Mouse (Mus musculus): ENCODE results near the gene Gm48551. TPM values are rescaled to one million over a fixed set of nuclear protein-coding genes. Genes with fewer than 3 reads are reported as not detected.

Gm48551 gene
- 1 to 10 TPM; 2.0 to 3.4 TPM for total RNA-seq (2021)
- long read RNA-seq, experiment 1, partial matches to known transcripts: 0 of 7 reads
- long read RNA-seq, experiment 1, other reads (novel, unspliced or antisense): 7 of 7 reads
- long read RNA-seq, experiment 2, partial matches to known transcripts: 1 of 19 reads
- long read RNA-seq, experiment 2, other reads (novel, unspliced or antisense): 17 of 19 reads

- intact Hi-C loops (cut with DNase I): no loop called here
- TF ChIP-seq CTCF (IDR thresholded peaks at IDR 0.05): no peak
These were observed at the start of gene Gm48551, which contains the start of gene Dohh for GRCm38 (mm10) chr10:81383802-81384604. TSS of gene Gm48551 (plus strand) at chr10:81384466. TSS of gene Dohh (plus strand) at chr10:81384428.

DNA sequence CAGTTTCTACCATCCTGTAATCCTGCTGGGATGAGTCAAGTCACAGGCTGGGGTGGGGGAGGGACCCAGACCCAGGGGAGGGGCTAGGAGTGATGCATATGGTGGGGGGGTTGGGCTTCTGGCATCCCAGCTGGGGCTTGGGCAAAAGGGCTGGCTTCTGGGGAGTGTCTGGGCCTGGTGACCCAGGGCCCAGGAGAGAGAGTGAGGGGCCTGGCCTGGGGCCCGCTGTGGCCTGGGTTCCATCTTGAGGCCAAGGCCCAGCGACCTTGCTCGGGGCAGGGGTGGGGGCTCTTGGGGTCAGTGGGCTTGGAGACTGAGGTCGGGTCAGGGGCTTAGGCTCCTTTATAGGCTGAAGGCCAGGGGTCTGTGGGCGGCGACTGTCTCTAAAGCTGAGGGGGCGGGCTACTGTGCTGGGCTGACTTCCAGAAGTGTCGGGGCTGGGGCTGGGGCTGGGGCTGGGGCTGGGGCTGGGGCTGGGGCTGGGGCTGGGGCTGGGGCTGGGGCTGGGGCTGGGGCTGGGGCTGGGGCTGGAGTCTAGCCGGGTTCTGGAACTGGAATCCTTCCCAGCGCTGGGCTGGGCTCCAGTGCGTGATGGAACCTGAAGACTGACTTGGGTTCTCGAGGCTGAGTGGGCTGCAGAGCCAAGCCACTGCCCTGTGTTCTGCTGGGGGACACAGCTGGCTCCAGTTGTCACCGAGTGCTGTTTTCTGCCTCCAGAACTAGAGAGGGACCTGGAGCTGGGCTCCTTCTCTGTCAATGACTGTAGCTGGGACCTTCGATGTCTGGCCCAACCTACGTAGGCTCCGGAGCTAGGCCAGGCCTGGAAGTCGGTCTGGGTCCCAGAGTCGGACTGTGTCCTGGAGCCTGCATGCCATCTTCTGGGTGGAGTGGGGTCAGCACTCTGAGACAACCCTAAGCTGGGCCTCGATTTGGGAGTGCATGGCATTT, 48.6 kb upstream of the Gm48551 start:
- no peak for TF ChIP-seq CTCF (IDR thresholded peaks at IDR 0.05)
- H3K4me3 ChIP-seq: no peak overlapping the region
- intact Hi-C loops (cut with DNase I): no loop called here
- H3K27ac ChIP-seq: no peak overlapping the region
- no peak for DNase-seq (ENCODE audit: extremely low spot score in 1 of 2, low spot score in 2 of 2)

More at GRCm38 (mm10) chr10:81383802-81384604, at the start of gene Gm48551, which contains the start of gene Dohh:
- H3K4me3 ChIP-seq: peak within 1 kb of the TSS; percentile 86
- H3K27ac ChIP-seq: peak within 1 kb of the TSS; percentile 81
- peak; percentile 97 to 98 for DNase-seq (ENCODE audit: extremely low spot score in 1 of 2, low spot score in 2 of 2)

DNA sequence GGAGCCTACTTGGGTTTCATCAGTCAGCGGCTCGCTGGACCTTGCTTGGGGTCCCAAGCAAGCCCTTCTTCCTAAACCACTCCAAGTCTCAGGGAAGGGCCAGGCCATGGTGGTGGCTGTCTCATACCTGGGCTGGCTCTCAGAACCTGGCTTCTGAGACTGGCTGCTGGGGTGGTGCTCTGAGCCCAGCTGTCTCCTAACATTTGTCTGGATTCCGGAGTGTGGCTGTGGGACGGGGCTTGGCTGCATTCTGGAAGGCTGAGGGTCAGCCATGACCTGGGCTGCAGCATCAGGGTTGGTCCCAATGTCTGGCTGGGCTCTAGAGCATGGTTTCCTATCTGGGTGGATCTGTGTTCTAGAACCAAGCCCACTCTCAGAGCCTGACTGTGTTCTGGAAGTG, 47.7 kb upstream of the Gm48551 start:
- Histone ChIP-seq H3K27ac (no peak overlapping the region), H3K4me3 (no peak overlapping the region)
- DNase-seq (ENCODE audit: extremely low spot score in 1 of 2, low spot score in 2 of 2): no peak
- no peak for TF ChIP-seq CTCF (IDR thresholded peaks at IDR 0.05)
- intact Hi-C loops (cut with DNase I): no loop called here

DNA sequence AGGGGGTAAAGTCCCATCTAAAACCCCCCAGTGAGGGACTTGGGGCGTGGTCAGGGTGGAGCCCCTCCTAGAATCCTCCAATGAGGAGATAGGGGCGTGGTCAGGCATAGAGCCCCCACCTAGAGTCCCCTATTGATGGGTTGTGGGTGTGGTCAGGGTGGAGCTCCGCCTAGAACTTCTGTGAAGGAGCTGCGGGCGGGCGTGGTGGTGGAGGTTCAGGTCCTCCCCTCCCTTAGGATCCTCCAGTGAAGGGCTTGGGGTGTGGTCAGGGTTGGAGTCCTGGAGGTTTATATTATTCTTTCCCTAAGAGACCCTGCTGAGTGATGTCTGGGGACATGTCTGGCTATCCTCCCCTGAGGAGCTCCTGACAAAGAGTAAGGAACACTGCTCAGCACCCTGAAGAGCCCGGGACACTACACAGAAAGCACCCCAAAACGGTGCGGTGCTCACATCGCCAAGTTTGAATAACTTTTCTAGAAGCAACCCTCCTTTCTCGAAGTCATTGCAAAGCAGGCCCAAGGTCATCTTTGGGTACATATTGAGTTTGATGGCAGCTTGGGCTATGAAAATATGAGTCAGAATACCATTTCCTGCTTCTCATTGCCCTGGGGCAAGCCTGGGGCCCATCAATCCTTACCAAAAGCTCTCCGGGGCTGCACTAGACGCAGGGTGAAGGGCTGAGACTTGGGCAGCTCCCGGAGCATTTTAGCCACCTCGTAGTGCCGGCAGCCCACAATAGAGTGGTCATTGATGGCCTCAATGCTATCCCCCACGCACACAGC, 43.5 kb upstream of the Gm48551 start:
- Histone ChIP-seq H3K4me3 (no peak overlapping the region), H3K27ac (no peak overlapping the region)
- no peak for DNase-seq (ENCODE audit: extremely low spot score in 1 of 2, low spot score in 2 of 2)
- intact Hi-C loops (cut with DNase I): loop anchor here (5.0 kb wide), 1 partner anchor 53 kb away; no protein-coding TSS in a partner anchor
- TF ChIP-seq CTCF (IDR thresholded peaks at IDR 0.05): no peak

DNA sequence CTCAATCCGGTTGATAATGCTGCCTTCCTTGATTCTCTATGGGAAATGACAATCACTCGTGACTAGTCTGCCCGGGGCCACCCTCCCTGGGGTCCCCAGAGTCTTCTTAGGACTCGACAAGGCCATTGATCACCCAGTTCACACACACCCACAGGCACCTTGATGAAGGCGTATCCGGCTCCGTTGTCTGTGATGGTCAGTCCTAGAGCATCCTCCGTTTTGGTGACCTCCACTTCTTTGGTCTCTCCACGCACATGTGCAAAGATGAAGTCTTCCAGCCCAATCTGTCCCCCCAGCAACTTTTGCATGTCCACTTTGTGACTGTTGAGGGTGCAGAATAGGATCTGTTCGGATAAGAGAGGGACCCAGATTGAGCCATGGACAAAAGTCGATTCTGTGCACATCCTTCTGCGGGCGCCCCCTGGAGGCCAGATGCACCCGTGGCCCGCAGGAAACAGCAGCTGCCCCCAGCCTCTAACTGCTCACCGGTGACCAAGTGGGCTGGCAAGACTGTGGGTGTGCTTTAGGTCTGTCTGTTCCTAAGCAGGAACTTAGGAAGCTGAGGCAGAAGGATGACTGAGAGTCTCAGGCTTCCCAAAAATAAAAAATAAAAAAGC, 42.8 kb upstream of the Gm48551 start:
- no peak overlapping the region for H3K4me3 ChIP-seq
- peak; percentile 87 for TF ChIP-seq CTCF (IDR thresholded peaks at IDR 0.05)
- no peak overlapping the region for H3K27ac ChIP-seq
- intact Hi-C loops (cut with DNase I): loop anchor here (5.0 kb wide), 1 partner anchor 54 kb away; no protein-coding TSS in a partner anchor
- peak in 1 of 2 experiments; percentile 66 for DNase-seq (ENCODE audit: extremely low spot score in 1 of 2, low spot score in 2 of 2)

DNA sequence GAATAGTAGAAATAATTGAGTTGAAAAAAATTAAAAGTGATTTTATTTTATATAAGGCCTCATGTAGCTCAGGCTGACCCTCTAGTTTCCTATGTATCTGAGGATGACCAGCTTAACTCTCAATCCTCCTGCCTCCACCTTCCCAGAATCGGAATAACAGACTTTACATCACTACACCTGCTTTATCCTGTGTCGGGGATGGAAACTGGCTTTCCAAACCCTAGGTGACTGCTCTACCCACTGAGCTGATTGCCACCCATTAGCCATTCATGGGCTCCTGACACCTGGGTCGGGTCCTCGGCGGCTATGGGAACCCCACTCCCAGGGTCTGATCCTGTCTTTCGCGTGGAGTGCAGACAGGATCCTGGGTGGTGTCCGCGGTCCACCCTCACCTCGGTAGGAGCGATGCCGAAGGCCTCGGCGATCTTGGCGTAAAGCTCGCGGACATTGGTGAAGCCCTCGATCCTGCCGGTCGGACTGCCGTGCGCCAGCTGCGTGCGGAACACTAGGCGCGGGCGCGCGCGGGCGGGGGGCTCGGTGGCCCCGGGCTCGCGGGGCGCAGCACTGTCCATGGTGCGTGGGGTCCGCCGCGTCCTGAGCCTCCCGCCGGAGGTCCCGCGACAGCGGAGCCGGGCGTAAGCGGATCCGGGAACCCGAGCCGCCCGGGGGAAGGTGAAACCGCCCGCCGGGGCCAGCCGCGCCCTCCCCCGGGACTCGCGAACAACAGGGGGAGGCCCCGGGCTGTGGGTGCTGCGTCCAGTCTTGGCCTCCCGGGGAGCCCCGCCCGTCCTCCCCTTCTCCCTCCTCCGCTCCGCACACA, 41.4 kb upstream of the Gm48551 start, which contains the start of gene Gipc3:
Gene Gipc3, minus strand, starts transcription at position 581 of the 820 bp plus-strand sequence.
- TF ChIP-seq CTCF (IDR thresholded peaks at IDR 0.05): no peak
- no peak for DNase-seq (ENCODE audit: extremely low spot score in 1 of 2, low spot score in 2 of 2)
- Histone ChIP-seq H3K4me3 (peak within 1 kb of the TSS; percentile 46), H3K27ac (no peak within 1 kb of the TSS)
- intact Hi-C loops (cut with DNase I): loop anchor here (5.0 kb wide), 1 partner anchor 56 kb away; no protein-coding TSS in a partner anchor

GRCm38 (mm10) chr10:81344421-81345161, 39.7 kb upstream of the Gm48551 start:
- intact Hi-C loops (cut with DNase I): loop anchor here (5.0 kb wide), 1 partner anchor 57 kb away; no protein-coding TSS in a partner anchor
- Histone ChIP-seq H3K27ac (no peak overlapping the region), H3K4me3 (no peak overlapping the region)
- DNase-seq (ENCODE audit: extremely low spot score in 1 of 2, low spot score in 2 of 2): no peak
- TF ChIP-seq CTCF (IDR thresholded peaks at IDR 0.05): peak; percentile 41

DNA sequence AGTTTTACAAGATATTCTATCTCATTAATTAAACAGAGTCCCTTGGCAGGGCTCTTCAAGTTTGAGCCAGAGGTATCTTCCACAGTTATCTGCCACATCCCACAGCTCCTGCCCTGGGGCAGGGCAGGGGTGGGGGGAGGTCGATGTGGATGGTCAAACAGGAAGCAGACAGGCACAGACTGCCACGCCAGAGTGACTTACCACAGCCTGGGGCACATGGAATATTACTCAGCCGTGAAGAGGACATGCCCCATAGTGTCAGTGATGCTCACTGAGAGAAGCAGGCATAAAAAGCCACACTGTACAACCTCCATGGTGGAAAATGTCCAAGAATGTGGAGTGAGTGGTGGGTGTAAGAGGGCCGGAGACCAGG, 39.1 kb upstream of the Gm48551 start:
- Histone ChIP-seq H3K27ac (no peak overlapping the region), H3K4me3 (no peak overlapping the region)
- TF ChIP-seq CTCF (IDR thresholded peaks at IDR 0.05): no peak
- DNase-seq (ENCODE audit: extremely low spot score in 1 of 2, low spot score in 2 of 2): no peak
- intact Hi-C loops (cut with DNase I): no loop called here

- peak; percentile 43 for TF ChIP-seq CTCF (IDR thresholded peaks at IDR 0.05)
- intact Hi-C loops (cut with DNase I): no loop called here
- DNase-seq (ENCODE audit: extremely low spot score in 1 of 2, low spot score in 2 of 2): peak; percentile 52 to 65
- no peak overlapping the region for H3K27ac ChIP-seq
- no peak overlapping the region for H3K4me3 ChIP-seq
These were observed 37.7 kb upstream of the Gm48551 start for GRCm38 (mm10) chr10:81346453-81347067.
